Mouse (Mus musculus) kidney, adult 9 months (tissue): ENCODE data around the gene Rprd2.
A peak's percentile ranks its signal among the peaks of the same experiment; 100 is the strongest.
"Not testable (repeated sequence)": the region's sequence is repeated elsewhere in the genome, so short reads cannot be mapped to it uniquely, and the experiment has no call there.

Source experiments
- DNase-seq: peaks from one replicate; pipeline ENCODE4 v3.0.0; 2022

The Rprd2 gene

DNA sequence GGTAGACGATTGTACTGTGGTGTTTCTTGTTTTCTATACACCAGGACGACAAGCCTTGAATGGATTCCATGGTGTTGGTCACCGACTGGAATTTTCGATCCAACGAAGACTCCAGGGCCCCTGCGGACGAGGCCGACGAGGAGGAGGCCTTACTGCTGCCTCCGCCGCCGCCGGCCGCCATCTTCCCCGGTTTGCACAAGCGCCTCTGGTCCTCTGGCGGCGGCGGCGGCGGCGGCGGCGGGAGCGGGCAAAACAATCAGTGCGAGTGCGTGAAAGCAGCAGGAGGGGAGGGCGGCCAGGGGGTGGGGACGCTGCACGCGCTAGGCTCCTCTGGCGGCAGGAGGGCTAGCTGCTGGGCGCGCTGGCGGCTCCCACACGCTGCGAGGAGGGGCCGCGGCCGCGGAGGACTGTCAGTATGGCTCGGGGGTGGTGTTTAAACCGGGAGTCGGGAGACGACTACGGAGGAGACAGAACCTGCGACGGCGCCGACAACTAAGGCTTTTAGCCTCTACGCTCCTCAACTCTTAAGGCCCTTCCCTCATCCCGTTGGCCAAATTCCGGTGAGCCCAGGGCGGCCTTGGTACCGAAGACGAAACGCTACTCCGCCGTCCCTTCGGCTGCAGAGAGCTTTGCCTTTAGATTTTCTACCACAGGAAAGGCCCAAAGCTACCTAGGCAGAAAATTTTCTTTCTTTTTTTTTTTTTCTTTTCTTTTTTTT, at the start of gene Rprd2:
TSS of gene Rprd2 (minus strand) at position 293 of the 718 bp plus-strand sequence.
- DNase-seq = peak; percentile 76

DNA sequence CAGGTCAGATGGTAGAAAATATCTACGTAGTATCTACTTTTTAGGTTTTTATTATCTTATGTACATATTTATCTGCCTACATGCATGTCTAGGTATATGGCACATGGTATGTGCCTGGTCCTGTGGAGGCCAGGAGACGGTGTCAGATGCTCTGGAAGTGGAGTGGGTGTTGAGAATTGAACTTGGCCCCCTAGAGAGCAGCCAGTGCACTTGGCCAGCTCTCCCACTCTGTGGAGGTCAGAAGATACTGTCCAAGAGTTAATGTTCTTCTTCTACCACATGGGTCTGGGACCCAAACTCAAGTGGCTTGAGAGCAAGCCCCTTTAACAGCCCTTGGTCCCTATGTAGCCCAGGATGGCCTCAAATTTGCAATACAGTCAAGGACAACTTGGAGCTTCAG, 48.7 kb upstream of the Rprd2 start:
- DNase-seq = peak; percentile 16

DNA sequence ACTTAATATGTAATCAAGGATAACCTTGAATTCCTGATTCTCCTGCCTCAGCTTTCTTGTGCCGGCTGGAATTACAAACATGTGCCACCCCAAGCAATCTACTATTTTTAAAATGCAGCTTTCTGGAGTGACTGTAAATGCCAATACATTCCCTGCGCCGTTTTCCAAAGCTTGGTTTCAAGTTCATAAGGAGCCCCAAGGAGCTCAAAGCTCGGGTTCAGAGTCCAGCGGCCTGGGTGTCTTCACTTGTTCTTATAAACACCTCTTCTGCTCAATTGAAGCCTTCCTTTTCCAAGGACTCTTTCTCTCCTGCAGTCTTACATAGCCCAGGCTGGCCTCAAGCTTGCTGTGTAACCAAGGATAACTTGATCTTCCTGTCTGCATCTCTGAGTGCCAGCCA, 47.4 kb upstream of the Rprd2 start:
- peak; percentile 86 for DNase-seq

DNA sequence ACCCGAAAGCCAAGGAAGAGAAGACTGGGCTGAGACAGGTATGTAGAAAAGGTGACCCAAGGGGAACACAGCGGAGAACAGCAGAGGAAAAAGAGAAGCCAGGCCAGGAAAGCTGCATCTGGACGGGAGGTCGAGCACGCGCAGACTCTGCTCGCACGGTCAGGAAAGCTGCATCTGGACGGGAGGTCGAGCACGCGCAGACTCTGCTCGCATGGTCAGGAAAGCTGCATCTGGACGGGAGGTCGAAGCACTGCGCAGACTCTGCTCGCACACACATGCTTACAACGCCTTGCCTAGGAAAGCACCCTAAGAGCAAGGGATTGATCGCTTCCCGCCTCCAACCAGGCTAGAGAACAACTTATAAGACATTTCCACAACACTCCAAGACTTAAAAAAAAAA, 46.9 kb upstream of the Rprd2 start:
- DNase-seq = no peak

GRCm38 (mm10) chr3:95865050-95865449, 46.4 kb upstream of the Rprd2 start:
- peak; percentile 96 for DNase-seq

DNA sequence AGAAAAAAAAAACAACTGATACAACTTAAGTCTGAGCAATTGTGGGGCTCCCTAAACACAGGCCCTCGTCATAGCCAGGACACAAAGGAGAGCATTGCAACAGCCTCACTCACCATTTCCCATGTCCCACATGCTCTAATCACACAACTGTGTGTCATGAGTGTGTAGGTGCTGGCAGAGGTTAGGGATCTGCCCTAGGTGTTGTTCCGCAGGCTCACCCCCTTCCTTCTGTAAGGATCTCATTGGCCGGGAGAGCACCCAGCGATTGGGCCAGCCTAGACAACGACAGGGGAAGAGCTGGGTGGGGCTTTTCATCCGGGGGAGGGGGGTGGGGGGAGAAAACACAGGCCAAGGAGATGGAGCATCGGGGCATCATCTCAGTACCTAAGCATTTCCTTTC, 44.9 kb upstream of the Rprd2 start:
- DNase-seq = no peak

- DNase-seq = peak; percentile 97
Observed at GRCm38 (mm10) chr3:95861796-95862195, 43.1 kb upstream of the Rprd2 start.

DNA sequence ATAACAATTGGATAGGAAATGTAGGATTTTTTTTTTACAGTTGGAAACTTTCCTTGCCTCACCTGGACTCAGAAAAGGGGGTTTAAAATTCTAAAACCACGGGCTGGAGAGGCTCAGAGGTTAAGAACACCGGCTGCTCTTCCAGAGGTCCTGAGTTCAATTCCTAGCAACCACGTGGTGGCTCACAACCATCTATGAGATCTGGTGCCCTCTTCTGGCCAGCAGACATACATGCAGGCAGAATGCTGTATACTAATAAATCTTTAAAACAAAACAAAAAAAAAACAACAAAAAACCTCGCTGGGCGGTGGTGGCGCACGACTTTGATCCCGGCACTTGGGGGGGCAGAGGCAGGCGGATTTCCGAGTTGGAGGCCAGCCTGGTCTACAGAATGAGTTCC, 42.6 kb upstream of the Rprd2 start:
- peak; percentile 30 for DNase-seq

DNA sequence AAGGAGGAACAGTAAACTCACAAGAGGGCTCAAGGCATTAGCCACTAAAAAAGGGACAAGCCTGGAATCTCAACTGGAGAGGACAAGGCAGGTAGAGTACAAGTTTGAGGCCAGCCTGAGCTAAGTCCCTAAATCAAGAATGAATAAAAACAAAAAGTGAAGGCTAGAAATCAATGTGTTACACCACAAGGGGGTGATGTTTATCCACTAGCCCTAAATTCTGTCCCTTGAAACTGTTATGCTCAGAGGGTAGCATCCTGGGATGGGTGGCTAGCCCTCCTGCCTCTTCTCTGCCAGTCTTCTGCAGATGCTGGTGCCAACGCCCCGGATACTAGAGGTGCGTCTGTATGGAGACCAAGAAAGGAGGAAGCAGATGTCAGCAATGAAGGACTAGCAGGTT, 41.7 kb upstream of the Rprd2 start:
- DNase-seq = peak; percentile 33

GRCm38 (mm10) chr3:95858278-95858677, 39.6 kb upstream of the Rprd2 start:
- DNase-seq = not testable (repeated sequence)

DNA sequence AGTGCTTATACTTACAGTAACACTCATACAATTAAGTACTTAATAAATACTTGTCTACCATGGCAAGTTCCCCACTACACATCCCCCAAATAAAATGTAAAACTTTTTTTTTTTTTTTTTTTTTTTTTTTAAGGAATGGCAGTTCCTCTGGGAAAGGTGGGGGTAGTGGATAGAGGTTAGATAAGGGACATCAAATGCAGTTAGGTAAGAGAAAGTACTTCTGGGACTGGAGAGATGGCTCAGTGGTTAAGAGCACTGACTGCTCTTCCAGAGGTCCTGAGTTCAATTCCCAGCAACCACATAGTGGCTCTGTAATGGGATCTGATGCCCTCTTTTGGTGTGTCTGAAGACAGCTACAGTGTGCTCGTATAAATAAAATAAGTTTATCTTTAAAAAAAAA, 38.4 kb upstream of the Rprd2 start:
- not testable (repeated sequence) for DNase-seq

GRCm38 (mm10) chr3:95856115-95856514, 37.5 kb upstream of the Rprd2 start:
- no peak for DNase-seq

GRCm38 (mm10) chr3:95855502-95856089, 36.9 kb upstream of the Rprd2 start, which contains the start of gene Prpf3:
Prpf3 (minus strand) TSS chr3:95855885.
- peak; percentile 97 for DNase-seq

GRCm38 (mm10) chr3:95851317-95851716, 32.7 kb upstream of the Rprd2 start:
- DNase-seq = no peak

GRCm38 (mm10) chr3:95850611-95851010, 31.9 kb upstream of the Rprd2 start:
- DNase-seq = no peak

GRCm38 (mm10) chr3:95842503-95843214, 24.0 kb upstream of the Rprd2 start:
- no peak for DNase-seq

DNA sequence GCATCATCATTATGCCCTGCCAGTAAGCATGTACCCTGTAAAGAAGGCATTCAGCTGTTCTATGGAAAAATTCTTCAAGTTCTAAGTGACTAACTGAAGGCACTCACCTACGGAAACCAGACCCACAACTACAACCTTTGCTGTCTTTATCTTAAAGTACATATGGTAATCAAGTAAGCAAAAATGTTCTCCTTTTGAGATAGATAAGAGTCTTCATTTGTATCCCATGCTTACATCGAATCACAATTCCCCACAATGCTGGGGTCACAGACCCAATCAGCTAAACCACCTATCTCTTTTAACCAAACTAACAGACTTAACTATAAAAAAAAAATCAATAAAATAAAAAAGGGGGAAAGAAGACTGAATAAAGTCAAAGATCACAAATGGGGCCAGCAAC, 20.6 kb upstream of the Rprd2 start:
- DNase-seq = no peak

DNA sequence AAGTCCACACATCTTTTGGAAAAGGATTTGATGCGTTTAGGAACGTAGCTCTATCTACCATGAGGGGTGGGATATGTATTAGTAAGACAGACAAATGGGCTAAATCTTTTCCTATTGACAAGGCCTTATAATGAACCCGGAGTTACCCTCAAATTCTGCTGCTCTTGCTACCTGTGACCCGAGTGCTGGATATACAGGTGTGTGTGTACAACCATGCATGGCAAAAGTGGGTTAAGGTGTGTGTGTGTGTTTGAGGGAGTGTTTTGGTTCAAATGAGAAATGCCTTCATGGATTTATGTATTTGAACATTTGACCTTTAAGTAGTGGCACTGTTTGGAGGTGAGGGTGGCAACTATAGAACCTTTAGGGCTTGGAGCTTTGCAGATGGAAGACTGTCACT, 10.4 kb upstream of the Rprd2 start:
- DNase-seq = no peak

DNA sequence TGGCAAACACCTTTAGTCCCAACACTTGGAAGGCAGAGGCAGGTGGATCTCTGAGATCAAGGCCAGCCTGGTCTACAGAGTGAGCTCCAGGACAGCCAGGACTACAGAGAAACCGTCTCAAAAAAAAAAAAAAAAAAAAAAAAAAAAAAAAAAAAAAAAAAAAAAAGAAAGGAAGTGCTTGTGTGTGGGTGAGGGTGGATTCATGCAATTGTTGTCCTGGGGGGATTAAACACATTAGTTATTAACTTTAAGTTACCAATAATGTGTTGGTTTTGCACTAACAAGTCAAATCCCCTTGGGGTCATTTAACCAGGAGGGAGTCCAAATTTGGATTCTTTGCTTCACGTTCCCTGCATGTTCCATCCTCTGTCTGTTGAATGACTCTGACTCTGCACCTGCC, 7.6 kb upstream of the Rprd2 start:
- no peak for DNase-seq

DNA sequence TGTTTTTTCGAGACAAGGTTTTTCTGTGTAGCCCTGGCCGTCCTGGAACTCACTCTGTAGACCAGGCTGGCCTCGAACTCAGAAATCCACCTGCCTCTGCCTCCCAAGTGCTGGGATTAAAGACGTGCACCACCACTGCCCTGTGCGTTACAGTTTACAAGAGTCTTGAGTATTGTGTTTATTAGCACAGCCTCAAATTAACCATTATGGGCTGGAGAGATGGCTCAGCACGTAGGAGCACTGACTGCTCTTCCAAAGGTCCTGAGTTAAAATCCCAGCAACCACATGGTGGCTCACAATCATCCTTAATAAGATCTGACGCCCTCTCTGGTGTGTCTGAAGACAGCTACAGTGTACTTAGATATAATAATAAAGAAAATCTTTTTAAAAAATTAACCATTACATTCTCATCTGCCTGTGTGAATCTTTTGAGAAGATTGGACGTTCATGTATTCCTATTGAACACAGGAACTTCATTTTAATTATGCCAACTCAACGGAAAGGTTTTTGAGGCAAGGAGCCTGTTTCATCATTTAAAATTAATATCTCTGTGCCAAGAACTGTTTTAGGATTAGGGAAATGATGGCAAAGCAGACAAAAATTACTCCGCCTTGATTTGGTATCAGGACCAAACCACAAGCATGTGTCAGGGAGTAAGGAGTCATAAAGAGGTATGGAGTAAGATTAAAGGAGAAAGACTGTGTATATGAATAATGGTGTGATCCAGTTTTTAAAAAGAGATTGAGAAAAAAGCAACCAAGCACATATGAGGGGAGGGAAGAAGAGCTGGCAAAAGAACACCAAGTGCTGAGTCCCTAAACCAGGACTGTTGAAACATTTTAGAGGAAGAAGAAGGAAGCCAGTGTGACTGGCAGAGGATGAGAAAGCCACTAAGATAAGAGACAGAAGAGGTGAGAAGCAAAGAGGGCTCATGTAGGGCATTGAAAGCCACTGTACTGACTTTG, 1.7 kb upstream of the Rprd2 start:
- no peak for DNase-seq

DNA sequence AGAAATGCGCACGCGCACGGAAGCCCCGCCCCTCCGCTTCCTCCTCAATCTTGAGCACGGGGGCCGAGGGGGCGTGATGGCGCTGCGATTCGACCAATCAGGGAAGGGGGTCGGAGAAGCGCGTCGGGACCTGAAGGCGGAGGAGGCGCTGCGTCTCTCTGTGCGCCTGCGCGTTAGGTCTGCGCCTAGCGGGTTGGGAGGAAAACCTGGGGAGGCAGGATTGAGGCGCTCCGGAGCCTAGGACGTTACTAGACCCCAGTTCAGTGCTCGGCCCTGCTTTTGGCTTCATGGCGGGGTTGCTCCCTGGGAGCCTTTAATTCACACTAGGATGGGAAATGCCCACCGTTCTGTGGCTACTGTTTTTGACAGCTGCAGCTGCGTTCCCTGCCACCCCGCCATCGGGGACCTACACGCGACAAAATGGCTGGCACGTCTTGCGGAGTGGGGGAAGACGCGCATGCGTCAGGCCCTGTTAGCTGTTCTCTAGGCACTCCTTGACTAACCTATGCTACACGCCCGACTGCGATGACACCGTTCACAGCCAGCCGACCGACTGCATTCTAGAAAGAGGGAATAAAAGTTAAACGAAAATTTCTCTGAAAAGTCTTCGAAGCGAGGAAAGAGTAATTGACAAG, 805 bp upstream of the Rprd2 start:
- peak; percentile 100 for DNase-seq

- DNase-seq = peak; percentile 83
Observed at GRCm38 (mm10) chr3:95818026-95818511, 594 bp downstream of the Rprd2 start.
